Mouse (Mus musculus) limb, embryonic 13.5 days (tissue): Measurements from ENCODE around the gene Olfr1382. TPM values are rescaled to one million over a fixed set of nuclear protein-coding genes. Genes with fewer than 3 reads are reported as not detected.

ENCODE experiments used
- polyA plus RNA-seq: library from polyadenylated mRNA; unstranded; fragments of >200 nt; fragmentation: Nextera tagmentation; extraction: Ambion mirVana; gene quantifications from 2 replicates; pipeline ENCODE4 v1.2.1, GENCODE M21; 2015

Olfr1382 gene
- polyA plus RNA-seq, 1 experiment from 2014 or later, result not detected

Other genes starting within 250 kb of the Olfr1382 start
- gene Olfr1393, start 249.9 kb upstream of the Olfr1382 start, polyA plus RNA-seq, result not detected in 2 replicates
- gene Olfr1392, start 243.0 kb upstream of the Olfr1382 start, polyA plus RNA-seq, result 0.06 TPM in 1 of 2 replicates, not detected in the other
- gene Olfr10, start 223.5 kb upstream of the Olfr1382 start, polyA plus RNA-seq, result not detected in 2 replicates
- not detected in 2 replicates for gene Olfr1391, start 205.5 kb upstream of the Olfr1382 start, polyA plus RNA-seq
- not detected in 2 replicates for gene Olfr1390, start 193.1 kb upstream of the Olfr1382 start, polyA plus RNA-seq
- not detected in 2 replicates for gene Olfr1389, start 105.2 kb upstream of the Olfr1382 start, polyA plus RNA-seq
- gene Olfr1388, start 91.6 kb upstream of the Olfr1382 start, polyA plus RNA-seq, result 0.06 TPM in 1 of 2 replicates, not detected in the other
- gene Olfr1387, start 72.9 kb upstream of the Olfr1382 start, polyA plus RNA-seq, result not detected in 2 replicates
- not detected in 2 replicates for gene Olfr1386, start 63.2 kb upstream of the Olfr1382 start, polyA plus RNA-seq
- 0.04 TPM in 1 of 2 replicates, not detected in the other for gene Olfr1385, start 39.2 kb upstream of the Olfr1382 start, polyA plus RNA-seq
- gene Olfr1384, start 21.5 kb upstream of the Olfr1382 start, polyA plus RNA-seq, result not detected in 2 replicates
- not detected in 2 replicates for gene Olfr1383, start 8.6 kb upstream of the Olfr1382 start, polyA plus RNA-seq
- gene Olfr1381, start 15.2 kb downstream of the Olfr1382 start, polyA plus RNA-seq, result not detected in 2 replicates
- not detected in 2 replicates for gene Olfr1380, start 28.6 kb downstream of the Olfr1382 start, polyA plus RNA-seq
- 4.2 and 4.3 TPM in 2 replicates for gene Flt4, start 81.0 kb downstream of the Olfr1382 start, polyA plus RNA-seq
- gene Scgb3a1, start 135.4 kb downstream of the Olfr1382 start, polyA plus RNA-seq, result not detected in 2 replicates
- gene Cnot6, start 184.5 kb downstream of the Olfr1382 start, polyA plus RNA-seq, result 62.0 and 64.8 TPM in 2 replicates